Mouse (Mus musculus) CH12.LX (cell line): ENCODE results near the gene Recql5.

Experiments used
- HCFC1 ChIP-seq: IDR thresholded peaks from 2 replicates; pipeline ENCODE4 v1.6.1; 2012; ENCODE audit warnings: low read depth, mild to moderate bottlenecking, inconsistent platforms, low read length, improper control_type of control experiment
- SIN3A ChIP-seq: IDR thresholded peaks from 2 replicates; pipeline ENCODE4 v1.6.1; 2012; ENCODE audit warnings: low read length, improper control_type of control experiment, inconsistent platforms

DNA sequence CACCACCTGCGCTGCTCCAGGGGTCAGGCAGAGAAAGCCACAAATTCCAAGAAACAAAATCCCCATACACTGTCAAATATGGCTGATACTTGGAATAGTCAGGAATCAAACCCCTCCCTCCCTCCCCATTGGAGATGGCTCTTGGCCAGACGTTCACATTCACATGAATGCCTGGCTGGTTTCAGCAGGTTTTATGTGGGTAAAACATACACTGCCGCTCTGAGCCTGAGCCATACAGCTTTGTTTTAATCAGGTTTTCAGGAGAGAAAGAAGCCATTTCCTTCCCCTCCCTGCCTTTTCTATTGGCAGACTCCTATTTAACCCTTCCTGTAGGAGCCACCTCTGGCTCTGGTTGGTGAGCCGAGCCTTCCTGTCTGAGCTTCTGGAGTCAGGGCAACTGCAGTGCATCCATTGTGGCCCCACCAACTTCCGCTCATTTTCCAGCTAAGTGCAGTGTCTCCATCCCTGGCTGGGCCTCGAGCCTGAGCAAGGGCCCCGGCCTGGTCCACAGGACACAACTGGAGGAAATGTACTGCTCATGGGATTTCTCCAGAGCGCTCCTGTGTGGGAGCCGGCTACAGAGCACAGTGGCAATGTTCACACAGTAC lies 13.0 kb upstream of the Recql5 start:
- TF ChIP-seq SIN3A = no peak
- no peak for TF ChIP-seq HCFC1
